Mouse (Mus musculus) intestine, postnatal 0 days (tissue): ENCODE results near the gene Heca. TPM values are rescaled to one million over a fixed set of nuclear protein-coding genes. Genes with fewer than 3 reads are reported as not detected.
"Not testable (repeated sequence)": the region's sequence is repeated elsewhere in the genome, so short reads cannot be mapped to it uniquely, and the experiment has no call there.

Experiments
- ATAC-seq: fragments of 200-750 bp; cut with Nextera tagmentation; 2 replicates; pipeline ENCODE4 v1.8.0; 2017; ENCODE audit warnings: mild to moderate bottlenecking, moderate TSS enrichment, moderate library complexity
- H3K27ac ChIP-seq: fragments of 300-500 bp; sonication (generic); 2 replicates; pipeline ENCODE4 v1.5.1; 2014; ENCODE audit warnings: mild to moderate bottlenecking, low read depth, low read length, moderate library complexity
- H3K27me3 ChIP-seq: fragments of 300-500 bp; sonication (generic); replicated peaks from 2 replicates; pipeline ENCODE4 v1.6.1; 2014; ENCODE audit warnings: low read length, mixed read lengths; ENCODE audit not compliant: control insufficient read depth, insufficient read depth
- H3K36me3 ChIP-seq: fragments of 300-500 bp; sonication (generic); 2 replicates; pipeline ENCODE4 v1.6.1; 2014; ENCODE audit warnings: mild to moderate bottlenecking, moderate library complexity; ENCODE audit not compliant: control insufficient read depth, insufficient read depth
- H3K4me1 ChIP-seq: fragments of 300-500 bp; sonication (generic); replicated peaks from 2 replicates; pipeline ENCODE4 v1.6.1; 2014; ENCODE audit warnings: antibody characterized with exemption, low read length, mixed read lengths; ENCODE audit not compliant: control insufficient read depth, insufficient read depth
- H3K4me2 ChIP-seq: fragments of 300-500 bp; sonication (generic); replicated peaks from 2 replicates; pipeline ENCODE4 v1.6.1; 2014; ENCODE audit warnings: low read depth, mild to moderate bottlenecking, moderate library complexity
- H3K4me3 ChIP-seq: fragments of 300-500 bp; sonication (generic); 2 replicates; pipeline ENCODE4 v1.5.1; 2014; ENCODE audit warnings: low read depth, low read length
- H3K9ac ChIP-seq: fragments of 300-500 bp; sonication (generic); 2 replicates; pipeline ENCODE4 v1.6.1; 2014; ENCODE audit warnings: mild to moderate bottlenecking, low read depth, low read length
- H3K9me3 ChIP-seq: fragments of 300-500 bp; sonication (generic); 2 replicates; pipeline ENCODE4 v1.6.1; 2016; ENCODE audit warnings: mixed run types; ENCODE audit not compliant: control insufficient read depth
- CTCF ChIP-seq: sonication (generic); IDR thresholded peaks from 2 replicates; pipeline ENCODE4 v1.5.1; 2016; ENCODE audit warnings: low read depth, mild to moderate bottlenecking, control low read depth, antibody characterized with exemption, moderate library complexity
- WGBS: fragments of 180-500 bp; shearing (Covaris S2); extraction: QIAGEN DNeasy Blood & Tissue Kit; methylation state at CpG from one replicate; pipeline ENCODE4 v1.1.7; 2014; 5-methylcytosine and 5-hydroxymethylcytosine counted together
- polyA plus RNA-seq: library from polyadenylated mRNA; unstranded; fragments of >200 nt; fragmentation: Nextera tagmentation; extraction: Ambion mirVana; gene quantifications from 2 replicates; pipeline ENCODE4 v1.2.1, GENCODE M21; 2015

Heca gene
- polyA plus RNA-seq, 1 experiment from 2014 or later = 5.0 TPM

GRCm38 (mm10) chr10:17908731-17909130 is 39.1 kb downstream of the Heca start:
- no peak overlapping the region for H3K4me3 ChIP-seq
- WGBS = 60% methylated on average over 4 of the region's 4 CpGs

GRCm38 (mm10) chr10:17906405-17906804 is 41.5 kb downstream of the Heca start:
- not testable (repeated sequence) for H3K27me3 ChIP-seq, H3K9me3 ChIP-seq, H3K27ac ChIP-seq, H3K4me3 ChIP-seq, H3K4me1 ChIP-seq, H3K9ac ChIP-seq, ATAC-seq, H3K4me2 ChIP-seq
- peaks cover 14% of the 10 kb centered on the region; the same call in 1 of the 2 replicates for H3K36me3 ChIP-seq
- 83% methylated on average over 3 of the region's 3 CpGs for WGBS

More at GRCm38 (mm10) chr10:17908731-17909130, 39.1 kb downstream of the Heca start:
- Histone ChIP-seq H3K27me3 (no peaks in the 10 kb centered on the region), H3K4me2 (no peak overlapping the region), H3K36me3 (peaks cover 5% of the 10 kb centered on the region; the same call in 1 of the 2 replicates), H3K4me1 (no peaks in the 10 kb centered on the region), H3K9me3 (no peaks in the 10 kb centered on the region; the same call in 1 of the 2 replicates), H3K9ac (no peak overlapping the region), H3K27ac (no peak overlapping the region)
- ATAC-seq = no peak
- no peak for TF ChIP-seq CTCF

- H3K4me3 ChIP-seq = no peak overlapping the region
- no peaks in the 10 kb centered on the region for H3K4me1 ChIP-seq
- H3K36me3 ChIP-seq = peaks cover 22% of the 10 kb centered on the region; the same call in 1 of the 2 replicates
- H3K27me3 ChIP-seq = no peaks in the 10 kb centered on the region
- H3K27ac ChIP-seq = no peak overlapping the region
- no peaks in the 10 kb centered on the region; the same call in 1 of the 2 replicates for H3K9me3 ChIP-seq
- 86% methylated on average over 2 of the region's 2 CpGs for WGBS
- H3K9ac ChIP-seq = no peak overlapping the region
- ATAC-seq = no peak
- no peak for TF ChIP-seq CTCF
- H3K4me2 ChIP-seq = no peak overlapping the region
Observed at GRCm38 (mm10) chr10:17903449-17903848, 44.4 kb downstream of the Heca start.

GRCm38 (mm10) chr10:17880724-17881123 is 67.1 kb downstream of the Heca start:
- ATAC-seq = no peak
- no peak for TF ChIP-seq CTCF
- 70% methylated on average over 2 of the region's 2 CpGs for WGBS

GRCm38 (mm10) chr10:17880038-17880437 is 67.8 kb downstream of the Heca start:
- no peak overlapping the region for H3K4me2 ChIP-seq
- H3K9ac ChIP-seq = no peak overlapping the region
- H3K4me1 ChIP-seq = no peaks in the 10 kb centered on the region
- no peak overlapping the region for H3K4me3 ChIP-seq
- 93% methylated on average over 3 of the region's 3 CpGs for WGBS
- no peak overlapping the region for H3K27ac ChIP-seq
- H3K9me3 ChIP-seq = no peaks in the 10 kb centered on the region
- H3K27me3 ChIP-seq = no peaks in the 10 kb centered on the region
- no peaks in the 10 kb centered on the region for H3K36me3 ChIP-seq
- ATAC-seq = no peak
- no peak for TF ChIP-seq CTCF

More at GRCm38 (mm10) chr10:17880724-17881123, 67.1 kb downstream of the Heca start:
- Histone ChIP-seq H3K4me2 (no peak overlapping the region), H3K27me3 (no peaks in the 10 kb centered on the region), H3K4me3 (no peak overlapping the region), H3K4me1 (no peaks in the 10 kb centered on the region), H3K9ac (no peak overlapping the region), H3K9me3 (no peaks in the 10 kb centered on the region), H3K36me3 (no peaks in the 10 kb centered on the region), H3K27ac (no peak overlapping the region)

DNA sequence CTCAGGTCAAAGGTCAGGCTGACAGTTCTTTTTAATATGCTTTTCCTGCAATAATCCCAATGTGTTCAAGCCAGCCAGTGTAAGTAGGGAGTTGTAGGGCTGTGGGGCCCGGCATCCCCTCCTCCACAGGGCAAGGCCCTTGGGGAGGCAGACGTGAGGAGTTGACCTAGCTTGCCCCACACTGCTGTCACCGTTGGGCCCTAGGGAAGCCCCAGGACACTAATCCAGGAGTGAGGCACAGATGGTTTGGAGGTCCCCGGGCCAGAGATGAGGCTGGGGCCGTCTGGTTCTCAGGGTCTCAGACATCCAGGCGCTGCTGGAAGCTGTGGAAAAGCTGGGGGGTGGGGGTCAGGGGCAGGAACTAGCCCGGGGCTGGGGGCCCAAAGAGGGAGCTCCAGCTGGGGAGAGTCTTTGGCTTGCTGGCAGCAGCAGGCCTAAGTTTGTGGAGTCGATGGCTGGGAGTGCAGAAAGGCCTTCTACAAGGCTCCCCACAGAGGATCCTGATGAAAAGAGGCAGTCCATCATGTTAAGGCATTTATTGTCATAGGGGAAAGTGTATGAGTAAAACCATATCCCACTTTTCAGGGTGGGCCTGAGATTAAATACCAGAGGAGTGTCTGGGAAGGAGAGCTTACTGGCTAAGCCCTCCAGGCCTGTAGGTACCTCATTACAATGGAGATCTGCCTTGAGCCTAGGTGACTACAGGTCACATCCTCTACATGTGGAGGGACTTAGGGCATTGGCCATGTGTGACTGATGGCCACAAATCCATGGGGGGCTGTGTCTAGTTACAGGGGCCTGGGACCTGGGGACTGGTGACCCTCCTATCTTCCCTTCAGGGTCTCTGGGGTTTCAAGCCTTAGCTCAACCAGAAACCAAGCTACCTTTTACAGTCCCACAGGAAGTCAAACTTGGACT is 69.6 kb downstream of the Heca start:
- Histone ChIP-seq H3K4me2 (no peak overlapping the region), H3K27ac (no peak overlapping the region), H3K9ac (no peak overlapping the region), H3K27me3 (no peaks in the 10 kb centered on the region), H3K4me3 (no peak overlapping the region), H3K4me1 (no peaks in the 10 kb centered on the region), H3K9me3 (no peaks in the 10 kb centered on the region), H3K36me3 (no peaks in the 10 kb centered on the region)
- 59% methylated on average over 8 of the region's 8 CpGs for whole genome bisulfite sequencing
- no peak for TF ChIP-seq CTCF
- no peak for ATAC-seq
